Mouse (Mus musculus): Measurements from ENCODE around the gene Tnpo1. TPM values are rescaled to one million over a fixed set of nuclear protein-coding genes. Genes with fewer than 3 reads are reported as not detected.

Gene Tnpo1
- polyA plus RNA-seq (2014; fragmentation: Nextera tagmentation; extraction: Ambion mirVana) = 39.3 and 46.5 TPM in 2 replicates

- no peak for TF ChIP-seq CTCF (IDR thresholded peaks at IDR 0.05; ENCODE audit: low read depth)
- peaks cover 15% of the 10 kb centered on the region for H3K36me3 ChIP-seq (ENCODE audit: insufficient read depth)
- ATAC-seq (ENCODE audit: insufficient read depth) (peak; percentile 93), DNase-seq (peak; percentile 97)
- peak within 1 kb of the TSS; percentile 98 for H3K27ac ChIP-seq (ENCODE audit: low read depth)
- peak within 1 kb of the TSS; percentile 100 for H3K4me3 ChIP-seq (ENCODE audit: low read depth, low read length)
- 1% methylated on average over 66 of the region's 75 CpGs for WGBS
- H3K9ac ChIP-seq = peak within 1 kb of the TSS; percentile 100
- H3K4me2 ChIP-seq = peak within 1 kb of the TSS; percentile 74
- H3K27me3 ChIP-seq (ENCODE audit: insufficient read depth, low read length) = no peaks in the 10 kb centered on the region
- H3K9me3 ChIP-seq (ENCODE audit: low read depth, low read length) = no peaks in the 10 kb centered on the region
- peaks cover 2% of the 10 kb centered on the region; the same call in 1 of the 2 replicates for H3K4me1 ChIP-seq (ENCODE audit: insufficient read depth)
Measured at GRCm38 (mm10) chr13:98926213-98926957, at the start of gene Tnpo1. TSS of gene Tnpo1 (minus strand) at chr13:98926384.

DNA sequence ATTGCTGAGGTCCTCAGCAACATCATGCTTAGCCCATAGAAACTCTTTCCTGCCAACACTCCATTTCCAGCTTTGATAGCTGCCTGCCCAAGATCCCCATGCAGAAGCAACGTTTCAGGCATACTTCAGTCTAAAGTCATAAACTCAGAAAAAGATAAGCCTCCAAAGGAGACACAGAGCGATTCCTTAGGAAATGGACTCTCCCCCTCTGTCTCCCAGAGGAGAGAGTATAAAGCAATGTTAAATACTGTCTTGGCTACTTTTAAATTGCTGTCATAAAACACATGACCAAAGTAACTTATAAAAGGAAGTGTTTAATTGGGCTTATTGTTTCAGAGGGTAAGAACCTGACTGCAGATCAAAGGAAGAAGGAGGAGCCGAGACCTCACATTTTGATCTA lies 45.9 kb upstream of the Tnpo1 start:
- Histone ChIP-seq H3K4me2 (no peak overlapping the region), H3K4me1 (ENCODE audit: insufficient read depth) (no peaks in the 10 kb centered on the region), H3K27ac (ENCODE audit: low read depth) (no peak overlapping the region), H3K9ac (no peak overlapping the region), H3K36me3 (ENCODE audit: insufficient read depth) (no peaks in the 10 kb centered on the region), H3K27me3 (ENCODE audit: insufficient read depth, low read length) (no peaks in the 10 kb centered on the region), H3K4me3 (ENCODE audit: low read depth, low read length) (no peak overlapping the region), H3K9me3 (ENCODE audit: low read depth, low read length) (no peaks in the 10 kb centered on the region)
- ATAC-seq (ENCODE audit: insufficient read depth) = no peak
- 78% methylated on average over 3 of the region's 3 CpGs for WGBS
- no peak for TF ChIP-seq CTCF (IDR thresholded peaks at IDR 0.05; ENCODE audit: low read depth)
- DNase-seq = no peak

DNA sequence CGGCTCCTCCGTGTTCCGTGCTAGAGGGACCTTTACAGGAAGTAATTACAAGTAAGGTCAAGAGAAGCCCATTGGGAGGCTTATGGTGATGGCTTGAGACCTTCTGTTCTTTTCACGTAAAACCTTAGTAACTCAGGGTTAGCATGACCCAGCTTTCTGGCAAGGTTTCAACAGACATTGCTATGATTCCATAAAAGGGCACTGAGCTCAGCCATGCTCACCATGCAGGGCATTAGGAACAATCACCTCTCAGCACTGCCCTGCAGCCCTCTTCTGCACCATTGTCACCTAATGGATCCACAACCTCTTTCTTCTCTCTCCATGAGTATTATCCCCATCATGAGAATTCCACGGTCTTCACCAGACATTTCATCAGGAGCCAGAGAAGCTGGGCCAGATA lies 45.5 kb upstream of the Tnpo1 start:
- DNase-seq (peak; percentile 24), ATAC-seq (ENCODE audit: insufficient read depth) (no peak)
- Histone ChIP-seq H3K27me3 (ENCODE audit: insufficient read depth, low read length) (no peaks in the 10 kb centered on the region), H3K4me3 (ENCODE audit: low read depth, low read length) (no peak overlapping the region), H3K36me3 (ENCODE audit: insufficient read depth) (no peaks in the 10 kb centered on the region), H3K4me1 (ENCODE audit: insufficient read depth) (no peaks in the 10 kb centered on the region), H3K4me2 (no peak overlapping the region), H3K9me3 (ENCODE audit: low read depth, low read length) (no peaks in the 10 kb centered on the region), H3K9ac (no peak overlapping the region), H3K27ac (ENCODE audit: low read depth) (no peak overlapping the region)
- 44% methylated on average over 5 of the region's 5 CpGs for WGBS
- no peak for TF ChIP-seq CTCF (IDR thresholded peaks at IDR 0.05; ENCODE audit: low read depth)

- no peak overlapping the region for H3K4me3 ChIP-seq (ENCODE audit: low read depth, low read length)
- WGBS = 62% methylated on average over 4 of the region's 4 CpGs
- ATAC-seq (ENCODE audit: insufficient read depth) (no peak), DNase-seq (no peak)
- H3K9me3 ChIP-seq (ENCODE audit: low read depth, low read length) = no peaks in the 10 kb centered on the region
- no peak overlapping the region for H3K9ac ChIP-seq
- no peak overlapping the region for H3K4me2 ChIP-seq
- no peak overlapping the region for H3K27ac ChIP-seq (ENCODE audit: low read depth)
- no peak for TF ChIP-seq CTCF (IDR thresholded peaks at IDR 0.05; ENCODE audit: low read depth)
- no peaks in the 10 kb centered on the region for H3K27me3 ChIP-seq (ENCODE audit: insufficient read depth, low read length)
- H3K4me1 ChIP-seq (ENCODE audit: insufficient read depth) = no peaks in the 10 kb centered on the region
- H3K36me3 ChIP-seq (ENCODE audit: insufficient read depth) = no peaks in the 10 kb centered on the region
Measured at GRCm38 (mm10) chr13:98968517-98968916, 42.3 kb upstream of the Tnpo1 start.

- Histone ChIP-seq H3K27me3 (ENCODE audit: insufficient read depth, low read length) (no peaks in the 10 kb centered on the region), H3K9me3 (ENCODE audit: low read depth, low read length) (no peaks in the 10 kb centered on the region), H3K27ac (ENCODE audit: low read depth) (no peak overlapping the region), H3K9ac (no peak overlapping the region), H3K36me3 (ENCODE audit: insufficient read depth) (no peaks in the 10 kb centered on the region), H3K4me3 (ENCODE audit: low read depth, low read length) (no peak overlapping the region), H3K4me1 (ENCODE audit: insufficient read depth) (no peaks in the 10 kb centered on the region), H3K4me2 (no peak overlapping the region)
- WGBS = 80% methylated on average over 6 of the region's 6 CpGs
- TF ChIP-seq CTCF (IDR thresholded peaks at IDR 0.05; ENCODE audit: low read depth) = no peak
- ATAC-seq (ENCODE audit: insufficient read depth) (no peak), DNase-seq (no peak)
Measured at GRCm38 (mm10) chr13:98967942-98968341, 41.8 kb upstream of the Tnpo1 start.

GRCm38 (mm10) chr13:98966583-98966982 lies 40.4 kb upstream of the Tnpo1 start:
- Histone ChIP-seq H3K27me3 (ENCODE audit: insufficient read depth, low read length) (no peaks in the 10 kb centered on the region), H3K27ac (ENCODE audit: low read depth) (no peak overlapping the region), H3K36me3 (ENCODE audit: insufficient read depth) (no peaks in the 10 kb centered on the region), H3K4me3 (ENCODE audit: low read depth, low read length) (no peak overlapping the region), H3K9me3 (ENCODE audit: low read depth, low read length) (no peaks in the 10 kb centered on the region), H3K9ac (no peak overlapping the region), H3K4me1 (ENCODE audit: insufficient read depth) (no peaks in the 10 kb centered on the region), H3K4me2 (no peak overlapping the region)
- WGBS = 84% methylated on average over 5 of the region's 5 CpGs
- DNase-seq (no peak), ATAC-seq (ENCODE audit: insufficient read depth) (no peak)
- no peak for TF ChIP-seq CTCF (IDR thresholded peaks at IDR 0.05; ENCODE audit: low read depth)

- Histone ChIP-seq H3K27me3 (ENCODE audit: insufficient read depth, low read length) (no peaks in the 10 kb centered on the region), H3K4me2 (no peak overlapping the region), H3K9me3 (ENCODE audit: low read depth, low read length) (no peaks in the 10 kb centered on the region), H3K36me3 (ENCODE audit: insufficient read depth) (no peaks in the 10 kb centered on the region), H3K4me1 (ENCODE audit: insufficient read depth) (no peaks in the 10 kb centered on the region), H3K9ac (no peak overlapping the region), H3K27ac (ENCODE audit: low read depth) (no peak overlapping the region), H3K4me3 (ENCODE audit: low read depth, low read length) (no peak overlapping the region)
- 76% methylated on average over 1 of the region's 1 CpGs for WGBS
- no peak for ATAC-seq (ENCODE audit: insufficient read depth)
- no peak for TF ChIP-seq CTCF (IDR thresholded peaks at IDR 0.05; ENCODE audit: low read depth)
- no peak for DNase-seq
Measured at GRCm38 (mm10) chr13:98963612-98964011, 37.4 kb upstream of the Tnpo1 start.
